Mouse (Mus musculus): ENCODE data around the gene Trub1. TPM values are rescaled to one million over a fixed set of nuclear protein-coding genes. Genes with fewer than 3 reads are reported as not detected.

Trub1 gene
- polyA plus RNA-seq, 1 experiment from 2014 or later, result 24.1 TPM

GRCm38 (mm10) chr19:57426841-57427240, 25.9 kb upstream of the Trub1 start:
- H3K4me1 ChIP-seq (replicated peaks), result no peaks in the 10 kb centered on the region
- no peaks in the 10 kb centered on the region for H3K9me3 ChIP-seq
- H3K9ac ChIP-seq, result no peak overlapping the region
- H3K4me2 ChIP-seq (replicated peaks), result no peak overlapping the region
- WGBS, result 85% methylated on average over 8 of the region's 8 CpGs
- H3K4me3 ChIP-seq (replicated peaks), result no peak overlapping the region
- no peak for ATAC-seq
- no peak overlapping the region for H3K27ac ChIP-seq
- no peaks in the 10 kb centered on the region for H3K27me3 ChIP-seq (replicated peaks)
- no peaks in the 10 kb centered on the region for H3K36me3 ChIP-seq

GRCm38 (mm10) chr19:57427756-57428438, 24.8 kb upstream of the Trub1 start:
- Histone ChIP-seq H3K27me3 (replicated peaks) (no peaks in the 10 kb centered on the region), H3K4me2 (replicated peaks) (no peak overlapping the region), H3K9ac (no peak overlapping the region), H3K9me3 (no peaks in the 10 kb centered on the region), H3K4me3 (replicated peaks) (no peak overlapping the region), H3K27ac (no peak overlapping the region), H3K36me3 (no peaks in the 10 kb centered on the region), H3K4me1 (replicated peaks) (no peaks in the 10 kb centered on the region)
- ATAC-seq, result no peak
- 78% methylated on average over 14 of the region's 14 CpGs for WGBS

- Histone ChIP-seq H3K4me3 (replicated peaks) (no peak overlapping the region), H3K9me3 (no peaks in the 10 kb centered on the region), H3K27ac (no peak overlapping the region), H3K4me2 (replicated peaks) (no peak overlapping the region), H3K4me1 (replicated peaks) (no peaks in the 10 kb centered on the region), H3K27me3 (replicated peaks) (no peaks in the 10 kb centered on the region), H3K36me3 (no peaks in the 10 kb centered on the region), H3K9ac (no peak overlapping the region)
- WGBS, result 88% methylated on average over 3 of the region's 3 CpGs
- ATAC-seq, result no peak
These were observed 24.1 kb upstream of the Trub1 start for GRCm38 (mm10) chr19:57428641-57429040.

GRCm38 (mm10) chr19:57429926-57430325, 22.8 kb upstream of the Trub1 start:
- Histone ChIP-seq H3K27me3 (replicated peaks) (no peaks in the 10 kb centered on the region), H3K4me1 (replicated peaks) (no peaks in the 10 kb centered on the region), H3K36me3 (no peaks in the 10 kb centered on the region), H3K4me3 (replicated peaks) (no peak overlapping the region), H3K27ac (no peak overlapping the region), H3K9me3 (no peaks in the 10 kb centered on the region), H3K4me2 (replicated peaks) (no peak overlapping the region), H3K9ac (no peak overlapping the region)
- 60% methylated on average over 6 of the region's 6 CpGs for WGBS
- no peak for ATAC-seq

- WGBS, result 55% methylated on average over 6 of the region's 6 CpGs
These were observed 21.2 kb upstream of the Trub1 start for GRCm38 (mm10) chr19:57431476-57431875.

GRCm38 (mm10) chr19:57434024-57434423, 18.7 kb upstream of the Trub1 start:
- Histone ChIP-seq H3K9ac (no peak overlapping the region), H3K27ac (no peak overlapping the region), H3K9me3 (no peaks in the 10 kb centered on the region), H3K4me1 (replicated peaks) (no peaks in the 10 kb centered on the region; the same call in 1 of the 2 replicates), H3K27me3 (replicated peaks) (no peaks in the 10 kb centered on the region), H3K4me3 (replicated peaks) (no peak overlapping the region), H3K4me2 (replicated peaks) (no peak overlapping the region), H3K36me3 (no peaks in the 10 kb centered on the region)
- ATAC-seq, result no peak
- 82% methylated on average over 6 of the region's 6 CpGs for WGBS

More at GRCm38 (mm10) chr19:57431476-57431875, 21.2 kb upstream of the Trub1 start:
- Histone ChIP-seq H3K9me3 (no peaks in the 10 kb centered on the region), H3K27me3 (replicated peaks) (no peaks in the 10 kb centered on the region), H3K4me2 (replicated peaks) (no peak overlapping the region), H3K4me1 (replicated peaks) (no peaks in the 10 kb centered on the region; the same call in 1 of the 2 replicates), H3K9ac (no peak overlapping the region), H3K4me3 (replicated peaks) (no peak overlapping the region), H3K27ac (no peak overlapping the region), H3K36me3 (no peaks in the 10 kb centered on the region)
- ATAC-seq, result no peak

GRCm38 (mm10) chr19:57436586-57437021, 16.1 kb upstream of the Trub1 start:
- Histone ChIP-seq H3K9ac (no peak overlapping the region), H3K4me1 (replicated peaks) (peaks cover 3% of the 10 kb centered on the region; the same call in 1 of the 2 replicates), H3K27me3 (replicated peaks) (no peaks in the 10 kb centered on the region), H3K9me3 (no peaks in the 10 kb centered on the region), H3K27ac (no peak overlapping the region), H3K4me2 (replicated peaks) (no peak overlapping the region), H3K36me3 (no peaks in the 10 kb centered on the region), H3K4me3 (replicated peaks) (no peak overlapping the region)
- peak; percentile 75 for ATAC-seq
- 42% methylated on average over 10 of the region's 10 CpGs for WGBS

GRCm38 (mm10) chr19:57437042-57437441, 15.7 kb upstream of the Trub1 start:
- no peak overlapping the region for H3K4me2 ChIP-seq (replicated peaks)
- H3K4me1 ChIP-seq (replicated peaks), result peaks cover 3% of the 10 kb centered on the region; the same call in 1 of the 2 replicates
- peak; percentile 10; the same call in 1 of the 2 replicates for ATAC-seq
- no peak overlapping the region for H3K4me3 ChIP-seq (replicated peaks)
- no peaks in the 10 kb centered on the region for H3K36me3 ChIP-seq
- H3K27ac ChIP-seq, result no peak overlapping the region
- no peaks in the 10 kb centered on the region for H3K9me3 ChIP-seq
- no peaks in the 10 kb centered on the region for H3K27me3 ChIP-seq (replicated peaks)
- WGBS, result 40% methylated on average over 7 of the region's 7 CpGs
- H3K9ac ChIP-seq, result no peak overlapping the region

GRCm38 (mm10) chr19:57439296-57439695, 13.4 kb upstream of the Trub1 start:
- Histone ChIP-seq H3K27me3 (replicated peaks) (no peaks in the 10 kb centered on the region), H3K4me1 (replicated peaks) (peaks cover 3% of the 10 kb centered on the region), H3K36me3 (no peaks in the 10 kb centered on the region), H3K9me3 (no peaks in the 10 kb centered on the region), H3K27ac (no peak overlapping the region), H3K4me3 (replicated peaks) (no peak overlapping the region), H3K4me2 (replicated peaks) (no peak overlapping the region), H3K9ac (no peak overlapping the region)
- ATAC-seq, result no peak
- 90% methylated on average over 5 of the region's 5 CpGs for WGBS

GRCm38 (mm10) chr19:57441501-57441900, 11.2 kb upstream of the Trub1 start:
- 31% methylated on average over 7 of the region's 7 CpGs for WGBS
- no peak overlapping the region for H3K4me2 ChIP-seq (replicated peaks)

GRCm38 (mm10) chr19:57442936-57443657, 9.6 kb upstream of the Trub1 start:
- WGBS, result 50% methylated on average over 8 of the region's 8 CpGs
- Histone ChIP-seq H3K4me2 (replicated peaks) (no peak overlapping the region), H3K9me3 (no peaks in the 10 kb centered on the region), H3K4me3 (replicated peaks) (no peak overlapping the region), H3K27me3 (replicated peaks) (no peaks in the 10 kb centered on the region), H3K9ac (no peak overlapping the region), H3K4me1 (replicated peaks) (peaks cover 6% of the 10 kb centered on the region), H3K27ac (no peak overlapping the region), H3K36me3 (no peaks in the 10 kb centered on the region)
- peak; percentile 51; the same call in 1 of the 2 replicates for ATAC-seq

More at GRCm38 (mm10) chr19:57441501-57441900, 11.2 kb upstream of the Trub1 start:
- no peak overlapping the region for H3K9ac ChIP-seq
- H3K4me1 ChIP-seq (replicated peaks), result peaks cover 6% of the 10 kb centered on the region
- H3K36me3 ChIP-seq, result no peaks in the 10 kb centered on the region
- H3K9me3 ChIP-seq, result no peaks in the 10 kb centered on the region
- ATAC-seq, result no peak
- H3K27me3 ChIP-seq (replicated peaks), result no peaks in the 10 kb centered on the region
- no peak overlapping the region for H3K27ac ChIP-seq
- H3K4me3 ChIP-seq (replicated peaks), result no peak overlapping the region

- no peak overlapping the region for H3K4me2 ChIP-seq (replicated peaks)
- WGBS, result 50% methylated on average over 5 of the region's 5 CpGs
- no peak overlapping the region for H3K9ac ChIP-seq
- H3K36me3 ChIP-seq, result no peaks in the 10 kb centered on the region
- H3K9me3 ChIP-seq, result no peaks in the 10 kb centered on the region
- no peaks in the 10 kb centered on the region for H3K27me3 ChIP-seq (replicated peaks)
- peaks cover 6% of the 10 kb centered on the region for H3K4me1 ChIP-seq (replicated peaks)
- no peak overlapping the region for H3K27ac ChIP-seq
- H3K4me3 ChIP-seq (replicated peaks), result no peak overlapping the region
- ATAC-seq, result no peak
These were observed 7.7 kb upstream of the Trub1 start for GRCm38 (mm10) chr19:57445049-57445448.

Data from intestine, embryonic 15.5 days (tissue).